Mouse (Mus musculus): Measurements from ENCODE around the gene Gm5890. TPM values are rescaled to one million over a fixed set of nuclear protein-coding genes. Genes with fewer than 3 reads are reported as not detected.
"Not testable (repeated sequence)": the region's sequence is repeated elsewhere in the genome, so short reads cannot be mapped to it uniquely, and the experiment has no call there.

Gene Gm5890
- polyA plus RNA-seq (2014; fragmentation: Nextera tagmentation; extraction: Ambion mirVana), result not detected in 2 replicates

- not testable (repeated sequence) for H3K4me3 ChIP-seq (ENCODE audit: low read depth, low read length); H3K27me3 ChIP-seq (replicated peaks; ENCODE audit: control insufficient read depth, insufficient read depth, low read length); H3K4me2 ChIP-seq (ENCODE audit: low read length); H3K4me1 ChIP-seq (replicated peaks; ENCODE audit: control insufficient read depth, insufficient read depth, low read length); DNase-seq (ENCODE audit: low spot score); H3K9ac ChIP-seq (ENCODE audit: low read length); H3K36me3 ChIP-seq (ENCODE audit: control insufficient read depth, insufficient read depth, low read length); H3K27ac ChIP-seq (ENCODE audit: low read depth); ATAC-seq (replicated peaks; ENCODE audit: low FRiP score, low TSS enrichment, low read depth); H3K9me3 ChIP-seq (ENCODE audit: control insufficient read depth, low read length)
- no CpG with 5 or more reads among the region's 3 CpGs for WGBS
Measured at GRCm38 (mm10) chr7:20262734-20263133, at the start of gene Gm5890. Gene Gm5890 (minus strand): TSS chr7:20262834.

GRCm38 (mm10) chr7:20233728-20234127 is 28.9 kb downstream of the Gm5890 start, which contains the start of gene Gm4498:
Gene Gm4498 (minus strand): TSS chr7:20233828.
- no CpG with 5 or more reads among the region's 2 CpGs for WGBS
- not testable (repeated sequence) for H3K27ac ChIP-seq (ENCODE audit: low read depth)

More at GRCm38 (mm10) chr7:20233728-20234127, 28.9 kb downstream of the Gm5890 start, which contains the start of gene Gm4498:
- not testable (repeated sequence) for H3K4me3 ChIP-seq (ENCODE audit: low read depth, low read length); DNase-seq (ENCODE audit: low spot score); H3K4me2 ChIP-seq (ENCODE audit: low read length); H3K27me3 ChIP-seq (replicated peaks; ENCODE audit: control insufficient read depth, insufficient read depth, low read length); ATAC-seq (replicated peaks; ENCODE audit: low FRiP score, low TSS enrichment, low read depth); H3K9ac ChIP-seq (ENCODE audit: low read length); H3K36me3 ChIP-seq (ENCODE audit: control insufficient read depth, insufficient read depth, low read length); H3K9me3 ChIP-seq (ENCODE audit: control insufficient read depth, low read length); H3K4me1 ChIP-seq (replicated peaks; ENCODE audit: control insufficient read depth, insufficient read depth, low read length)

Other genes with a start within 250 kb of the Gm5890 start
- not detected in 2 replicates for gene Vmn1r91, start 163.2 kb downstream of the Gm5890 start, polyA plus RNA-seq (2014; fragmentation: Nextera tagmentation; extraction: Ambion mirVana)
- gene Gm16442, start 140.3 kb downstream of the Gm5890 start, polyA plus RNA-seq (2014; fragmentation: Nextera tagmentation; extraction: Ambion mirVana), result not detected in 2 replicates
- not detected in 2 replicates for gene Vmn1r93, start 123.7 kb downstream of the Gm5890 start, polyA plus RNA-seq (2014; fragmentation: Nextera tagmentation; extraction: Ambion mirVana)
- not detected in 2 replicates for gene Vmn1r94, start 94.5 kb downstream of the Gm5890 start, polyA plus RNA-seq (2014; fragmentation: Nextera tagmentation; extraction: Ambion mirVana)
- gene Vmn1r95, start 69.1 kb downstream of the Gm5890 start, polyA plus RNA-seq (2014; fragmentation: Nextera tagmentation; extraction: Ambion mirVana), result not detected in 2 replicates
- gene Gm6164, start 57.2 kb downstream of the Gm5890 start, polyA plus RNA-seq (2014; fragmentation: Nextera tagmentation; extraction: Ambion mirVana), result not detected in 2 replicates
- not detected in 2 replicates for gene Gm4498, start 29.0 kb downstream of the Gm5890 start, polyA plus RNA-seq (2014; fragmentation: Nextera tagmentation; extraction: Ambion mirVana)
- gene Gm4133, start 71.2 kb upstream of the Gm5890 start, polyA plus RNA-seq (2014; fragmentation: Nextera tagmentation; extraction: Ambion mirVana), result not detected in 2 replicates
- gene Gm5728, start 112.6 kb upstream of the Gm5890 start, polyA plus RNA-seq (2014; fragmentation: Nextera tagmentation; extraction: Ambion mirVana), result not detected in 2 replicates
- not detected in 2 replicates for gene Vmn1r100, start 155.1 kb upstream of the Gm5890 start, polyA plus RNA-seq (2014; fragmentation: Nextera tagmentation; extraction: Ambion mirVana)
- not detected in 2 replicates for gene Vmn1r101, start 179.8 kb upstream of the Gm5890 start, polyA plus RNA-seq (2014; fragmentation: Nextera tagmentation; extraction: Ambion mirVana)
- not detected in 2 replicates for gene Gm10670, start 212.1 kb upstream of the Gm5890 start, polyA plus RNA-seq (2014; fragmentation: Nextera tagmentation; extraction: Ambion mirVana)
- not detected in 2 replicates for gene Vmn1r103, start 247.7 kb upstream of the Gm5890 start, polyA plus RNA-seq (2014; fragmentation: Nextera tagmentation; extraction: Ambion mirVana)

All from intestine, embryonic 14.5 days (tissue).